Mouse (Mus musculus): Measurements from ENCODE around the gene Msh5.
"Not testable (repeated sequence)": the region's sequence is repeated elsewhere in the genome, so short reads cannot be mapped to it uniquely, and the experiment has no call there.

Msh5 gene

GRCm38 (mm10) chr17:35048932-35049440 is 2.4 kb upstream of the Msh5 start:
- DNase-seq (ENCODE audit: low spot score) = no peak

GRCm38 (mm10) chr17:35048149-35048931 is 1.8 kb upstream of the Msh5 start:
- DNase-seq (ENCODE audit: low spot score) = peak; percentile 42

GRCm38 (mm10) chr17:35047688-35048087 is 1.1 kb upstream of the Msh5 start:
- no peak for DNase-seq (ENCODE audit: low spot score)

GRCm38 (mm10) chr17:35045807-35046680 is 501 bp downstream of the Msh5 start:
- peak; percentile 41 for DNase-seq (ENCODE audit: low spot score)

GRCm38 (mm10) chr17:35044904-35045806 is 1.4 kb downstream of the Msh5 start:
- DNase-seq (ENCODE audit: low spot score) = no peak

- DNase-seq (ENCODE audit: low spot score) = no peak
Observed at GRCm38 (mm10) chr17:35043794-35044193, 2.8 kb downstream of the Msh5 start.

GRCm38 (mm10) chr17:35039121-35039873 is 7.2 kb downstream of the Msh5 start:
- no peak for DNase-seq (ENCODE audit: low spot score)

GRCm38 (mm10) chr17:35034896-35035295 is 11.6 kb downstream of the Msh5 start:
- no peak for DNase-seq (ENCODE audit: low spot score)

GRCm38 (mm10) chr17:35033703-35034102 is 12.8 kb downstream of the Msh5 start:
- DNase-seq (ENCODE audit: low spot score) = not testable (repeated sequence)

GRCm38 (mm10) chr17:35032323-35032870 is 14.1 kb downstream of the Msh5 start:
- no peak for DNase-seq (ENCODE audit: low spot score)

- no peak for DNase-seq (ENCODE audit: low spot score)
Observed at GRCm38 (mm10) chr17:35031880-35032279, 14.7 kb downstream of the Msh5 start.

- DNase-seq (ENCODE audit: low spot score) = no peak
Observed at GRCm38 (mm10) chr17:35031272-35031671, 15.3 kb downstream of the Msh5 start.

- peak; percentile 72 for DNase-seq (ENCODE audit: low spot score)
Observed at GRCm38 (mm10) chr17:35029691-35030532, 16.6 kb downstream of the Msh5 start.

GRCm38 (mm10) chr17:35028315-35028714 is 18.2 kb downstream of the Msh5 start:
- no peak for DNase-seq (ENCODE audit: low spot score)

- peak; percentile 34 for DNase-seq (ENCODE audit: low spot score)
Observed at GRCm38 (mm10) chr17:35027277-35028068, 19.1 kb downstream of the Msh5 start, which contains the start of gene Sapcd1. TSS of gene Sapcd1 (minus strand) at chr17:35028016.

GRCm38 (mm10) chr17:35026206-35026605 is 20.3 kb downstream of the Msh5 start:
- no peak for DNase-seq (ENCODE audit: low spot score)

GRCm38 (mm10) chr17:35024691-35025488 is 21.7 kb downstream of the Msh5 start:
- DNase-seq (ENCODE audit: low spot score) = no peak

GRCm38 (mm10) chr17:35024261-35024660 is 22.3 kb downstream of the Msh5 start:
- no peak for DNase-seq (ENCODE audit: low spot score)

Measured in embryo, embryonic 10.5 days (tissue).